Mouse (Mus musculus) mammary gland, adult 2 months (tissue): Measurements from ENCODE around the gene Csk. TPM values are rescaled to one million over a fixed set of nuclear protein-coding genes. Genes with fewer than 3 reads are reported as not detected.

Experiments
- polyA plus RNA-seq: library from polyadenylated mRNA; depleted of rRNA; stranded (reverse); fragments of >200 nt; gene quantifications from 2 replicates; pipeline ENCODE4 v1.2.3, GENCODE M21; 2012; ENCODE audit warnings: low replicate concordance; rRNA removed

Csk gene
- 70.4 and 149 TPM in 2 replicates for polyA plus RNA-seq

GRCm38 (mm10) chr9:57653283-57653682 is at the start of gene Csk:
Gene Csk (minus strand): TSS chr9:57653631.

GRCm38 (mm10) chr9:57687751-57688150 is 34.3 kb upstream of the Csk start, which contains the start of gene Cyp1a1:
Gene Cyp1a1 (plus strand): TSS chr9:57687928.

GRCm38 (mm10) chr9:57683520-57683919 is 30.1 kb upstream of the Csk start, which contains the start of gene Cyp1a2:
Gene Cyp1a2 (minus strand): TSS chr9:57683703.

GRCm38 (mm10) chr9:57620674-57621073 is 32.8 kb downstream of the Csk start, which contains the start of gene Lman1l:
Gene Lman1l (minus strand): TSS chr9:57620774.

GRCm38 (mm10) chr9:57606139-57606851 is 47.1 kb downstream of the Csk start, which contains the start of gene Cplx3:
Gene Cplx3 (minus strand): TSS chr9:57606281.

GRCm38 (mm10) chr9:57589224-57590126 is 64.0 kb downstream of the Csk start, which contains the start of gene Ulk3:
Gene Ulk3 (plus strand): TSS chr9:57589452.

Other genes with a start within 250 kb of the Csk start
- gene Ppcdc, start 213.5 kb downstream of the Csk start, polyA plus RNA-seq: 45.4 and 59.9 TPM in 2 replicates
- 24.2 and 33.0 TPM in 2 replicates for gene Scamp5, start 185.6 kb downstream of the Csk start, polyA plus RNA-seq
- 0.88 and 1.3 TPM in 2 replicates for gene Rpp25, start 149.6 kb downstream of the Csk start, polyA plus RNA-seq
- 532 and 565 TPM in 2 replicates for gene Cox5a, start 132.4 kb downstream of the Csk start, polyA plus RNA-seq
- gene Fam219b, start 116.1 kb downstream of the Csk start, polyA plus RNA-seq: 6.0 and 28.5 TPM in 2 replicates
- 27.1 and 70.1 TPM in 2 replicates for gene Mpi, start 100.9 kb downstream of the Csk start, polyA plus RNA-seq
- gene Scamp2, start 92.7 kb downstream of the Csk start, polyA plus RNA-seq: 119 and 132 TPM in 2 replicates
- gene Ulk3, start 64.2 kb downstream of the Csk start, polyA plus RNA-seq: 38.7 and 43.9 TPM in 2 replicates
- gene Cplx3, start 47.4 kb downstream of the Csk start, polyA plus RNA-seq: not detected in 2 replicates
- 0.26 and 0.37 TPM in 2 replicates for gene Lman1l, start 32.9 kb downstream of the Csk start, polyA plus RNA-seq
- 3.1 TPM in 1 of 2 replicates, not detected in the other for gene Cyp1a2, start 30.1 kb upstream of the Csk start, polyA plus RNA-seq
- 0.69 and 1.1 TPM in 2 replicates for gene Cyp1a1, start 34.3 kb upstream of the Csk start, polyA plus RNA-seq
- gene Edc3, start 54.9 kb upstream of the Csk start, polyA plus RNA-seq: 11.0 and 14.9 TPM in 2 replicates
- 82.5 and 138 TPM in 2 replicates for gene Clk3, start 112.2 kb upstream of the Csk start, polyA plus RNA-seq
- gene Arid3b, start 183.2 kb upstream of the Csk start, polyA plus RNA-seq: 18.6 and 25.9 TPM in 2 replicates